Mouse (Mus musculus): Measurements from ENCODE around the gene Dapk2.

The Dapk2 gene

GRCm38 (mm10) chr9:66157958-66158830 is at the start of gene Dapk2:
Dapk2 (plus strand) TSS chr9:66158223.
- no peak for DNase-seq (ENCODE audit: low spot score)

GRCm38 (mm10) chr9:66109574-66109973 is 48.4 kb upstream of the Dapk2 start:
- DNase-seq (ENCODE audit: low spot score): no peak

- no peak for DNase-seq (ENCODE audit: low spot score)
Measured at GRCm38 (mm10) chr9:66110126-66110525, 47.9 kb upstream of the Dapk2 start.

- no peak for DNase-seq (ENCODE audit: low spot score)
Measured at GRCm38 (mm10) chr9:66110611-66111379, 47.2 kb upstream of the Dapk2 start.

GRCm38 (mm10) chr9:66114341-66114740 is 43.7 kb upstream of the Dapk2 start:
- no peak for DNase-seq (ENCODE audit: low spot score)

GRCm38 (mm10) chr9:66116890-66117289 is 41.1 kb upstream of the Dapk2 start:
- DNase-seq (ENCODE audit: low spot score): no peak

GRCm38 (mm10) chr9:66119498-66119897 is 38.5 kb upstream of the Dapk2 start:
- no peak for DNase-seq (ENCODE audit: low spot score)

GRCm38 (mm10) chr9:66120106-66120505 is 37.9 kb upstream of the Dapk2 start:
- DNase-seq (ENCODE audit: low spot score): no peak

- no peak for DNase-seq (ENCODE audit: low spot score)
Measured at GRCm38 (mm10) chr9:66120945-66121344, 37.1 kb upstream of the Dapk2 start.

- DNase-seq (ENCODE audit: low spot score): no peak
Measured at GRCm38 (mm10) chr9:66121421-66121820, 36.6 kb upstream of the Dapk2 start.

- no peak for DNase-seq (ENCODE audit: low spot score)
Measured at GRCm38 (mm10) chr9:66123648-66124047, 34.4 kb upstream of the Dapk2 start.

GRCm38 (mm10) chr9:66124111-66124531 is 33.9 kb upstream of the Dapk2 start:
- DNase-seq (ENCODE audit: low spot score): no peak

GRCm38 (mm10) chr9:66124681-66125542 is 33.1 kb upstream of the Dapk2 start:
- peak; percentile 81 for DNase-seq (ENCODE audit: low spot score)

- no peak for DNase-seq (ENCODE audit: low spot score)
Measured at GRCm38 (mm10) chr9:66125543-66126455, 32.2 kb upstream of the Dapk2 start.

GRCm38 (mm10) chr9:66126456-66127192 is 31.4 kb upstream of the Dapk2 start, which contains the start of the genes Snx1 and Ciao2a:
Snx1 (minus strand) TSS chr9:66126587.
Ciao2a (plus strand) TSS chr9:66126611.
- DNase-seq (ENCODE audit: low spot score): peak; percentile 92

- no peak for DNase-seq (ENCODE audit: low spot score)
Measured at GRCm38 (mm10) chr9:66127193-66127546, 30.9 kb upstream of the Dapk2 start.

GRCm38 (mm10) chr9:66127884-66128283 is 30.1 kb upstream of the Dapk2 start:
- DNase-seq (ENCODE audit: low spot score): no peak

- DNase-seq (ENCODE audit: low spot score): no peak
Measured at GRCm38 (mm10) chr9:66131466-66131865, 26.6 kb upstream of the Dapk2 start.

- no peak for DNase-seq (ENCODE audit: low spot score)
Measured at GRCm38 (mm10) chr9:66135967-66136366, 22.1 kb upstream of the Dapk2 start.

GRCm38 (mm10) chr9:66138193-66138592 is 19.8 kb upstream of the Dapk2 start:
- DNase-seq (ENCODE audit: low spot score): no peak

Measured in layer of hippocampus, adult 9-10 months (tissue).